Mouse (Mus musculus) hindbrain, embryonic 16.5 days (tissue): ENCODE results near the gene Gm5622. TPM values are rescaled to one million over a fixed set of nuclear protein-coding genes. Genes with fewer than 3 reads are reported as not detected.
"Not testable (repeated sequence)": the region's sequence is repeated elsewhere in the genome, so short reads cannot be mapped to it uniquely, and the experiment has no call there.

Experiments used
- ATAC-seq: fragments of 200-750 bp; cut with Nextera tagmentation; 2 replicates; pipeline ENCODE4 v1.8.0; 2017; ENCODE audit warnings: moderate TSS enrichment, moderate library complexity
- H3K27ac ChIP-seq: fragments of 300-500 bp; sonication (generic); 2 replicates; pipeline ENCODE4 v1.5.1; 2014; ENCODE audit warnings: low read depth, mild to moderate bottlenecking, control low read depth, low read length, moderate library complexity
- H3K27me3 ChIP-seq: fragments of 300-500 bp; sonication (generic); replicated peaks from 2 replicates; pipeline ENCODE4 v1.6.1; 2014; ENCODE audit warnings: low read length; ENCODE audit not compliant: control insufficient read depth, insufficient read depth
- H3K36me3 ChIP-seq: fragments of 300-500 bp; sonication (generic); 2 replicates; pipeline ENCODE4 v1.6.1; 2014; ENCODE audit warnings: mild to moderate bottlenecking, low read length, moderate library complexity, mixed read lengths; ENCODE audit not compliant: control insufficient read depth, insufficient read depth
- H3K4me1 ChIP-seq: fragments of 300-500 bp; sonication (generic); 2 replicates; pipeline ENCODE4 v1.6.1; 2014; ENCODE audit warnings: low read depth, low read length; ENCODE audit not compliant: control insufficient read depth, insufficient read depth
- H3K4me2 ChIP-seq: fragments of 300-500 bp; sonication (generic); 2 replicates; pipeline ENCODE4 v1.6.1; 2014; ENCODE audit warnings: mild to moderate bottlenecking, low read length, control low read depth, moderate library complexity
- H3K4me3 ChIP-seq: fragments of 300-500 bp; sonication (generic); 2 replicates; pipeline ENCODE4 v1.5.1; 2014; ENCODE audit warnings: mild to moderate bottlenecking, low read length, control low read depth, moderate library complexity
- H3K9ac ChIP-seq: fragments of 300-500 bp; sonication (generic); 2 replicates; pipeline ENCODE4 v1.6.1; 2014; ENCODE audit warnings: low read depth, mild to moderate bottlenecking, control low read depth, low read length, moderate library complexity
- H3K9me3 ChIP-seq: fragments of 300-500 bp; sonication (generic); 2 replicates; pipeline ENCODE4 v1.6.1; 2014; ENCODE audit warnings: mild to moderate bottlenecking, low read length, moderate library complexity; ENCODE audit not compliant: control insufficient read depth
- WGBS: fragments of 180-500 bp; shearing (Covaris S2); extraction: QIAGEN DNeasy Blood & Tissue Kit; methylation state at CpG from one replicate; pipeline ENCODE4 v1.1.7; 2014; 5-methylcytosine and 5-hydroxymethylcytosine counted together
- polyA plus RNA-seq: library from polyadenylated mRNA; unstranded; fragments of >200 nt; fragmentation: Nextera tagmentation; extraction: Ambion mirVana; gene quantifications from 2 replicates; pipeline ENCODE4 v1.2.1, GENCODE M21; 2015

Gene Gm5622
- polyA plus RNA-seq, result not detected in 2 replicates

DNA sequence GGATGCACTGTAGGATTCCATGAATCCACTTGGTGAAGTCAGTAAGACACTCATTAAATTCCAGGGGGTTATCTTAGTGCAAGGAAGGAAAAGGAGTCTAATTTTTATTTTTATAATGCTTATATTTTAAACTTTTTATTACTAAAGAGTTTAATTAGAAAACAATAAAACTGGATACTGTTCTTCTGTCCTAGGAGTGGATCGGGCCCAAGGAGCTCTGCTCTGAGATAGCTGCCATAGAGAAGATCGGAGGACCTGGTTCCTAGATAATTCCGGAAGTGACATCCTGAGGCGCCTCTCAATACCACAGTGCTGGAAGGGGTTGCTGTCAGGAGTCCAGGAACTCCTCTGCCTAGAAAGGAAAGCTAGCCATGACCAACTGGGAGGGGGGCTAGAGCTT is at the start of gene Gm5622:
Gene Gm5622 (plus strand): TSS at position 301 of the 400 bp plus-strand sequence.
- WGBS, result 95% methylated on average over 4 of the region's 4 CpGs
- ATAC-seq, result no peak
- no peaks in the 10 kb centered on the region for H3K9me3 ChIP-seq

DNA sequence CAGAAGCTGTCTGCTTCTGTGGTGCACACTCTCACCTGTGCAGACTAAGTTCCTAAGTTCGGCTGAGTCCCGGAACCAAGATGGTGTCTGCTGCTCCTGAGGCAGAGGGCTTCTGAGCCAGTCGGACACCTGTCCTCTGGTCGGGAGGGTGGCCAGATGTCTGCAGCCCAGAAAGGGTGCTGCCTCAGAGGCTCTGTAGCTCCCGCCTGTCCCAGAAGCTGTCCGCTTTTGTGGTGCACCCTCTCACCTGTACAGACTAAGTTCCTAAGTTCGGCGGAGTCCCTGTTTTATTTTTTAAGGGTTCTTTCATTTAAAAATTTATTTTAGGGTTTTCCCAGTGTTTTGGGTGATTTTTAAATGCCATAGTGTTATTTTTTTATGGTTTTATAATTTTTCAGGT is 45.2 kb upstream of the Gm5622 start:
- WGBS, result 97% methylated on average over 8 of the region's 8 CpGs

More for the DNA sequence above, at the start of gene Gm5622:
- H3K36me3 ChIP-seq, result no peaks in the 10 kb centered on the region
- H3K9ac ChIP-seq, result no peak within 1 kb of the TSS
- no peak within 1 kb of the TSS for H3K27ac ChIP-seq
- no peak within 1 kb of the TSS for H3K4me3 ChIP-seq
- no peaks in the 10 kb centered on the region for H3K27me3 ChIP-seq
- H3K4me1 ChIP-seq, result no peaks in the 10 kb centered on the region
- no peak within 1 kb of the TSS for H3K4me2 ChIP-seq

GRCm38 (mm10) chr14:51573963-51574362 is 21.4 kb downstream of the Gm5622 start, which contains the start of gene Gm17175:
TSS of gene Gm17175 (minus strand) at chr14:51574063.
- H3K4me2 ChIP-seq, H3K27me3 ChIP-seq, H3K36me3 ChIP-seq, H3K9me3 ChIP-seq, ATAC-seq, H3K4me1 ChIP-seq, H3K27ac ChIP-seq, H3K9ac ChIP-seq, H3K4me3 ChIP-seq: not testable (repeated sequence)
- WGBS, result 97% methylated on average over 2 of the region's 2 CpGs

More for the DNA sequence above, 45.2 kb upstream of the Gm5622 start:
- H3K27ac ChIP-seq, result no peak overlapping the region
- ATAC-seq, result no peak
- no peak overlapping the region for H3K9ac ChIP-seq
- no peak overlapping the region for H3K4me2 ChIP-seq
- no peaks in the 10 kb centered on the region for H3K27me3 ChIP-seq
- H3K4me1 ChIP-seq, result no peaks in the 10 kb centered on the region
- H3K36me3 ChIP-seq, result no peaks in the 10 kb centered on the region
- no peaks in the 10 kb centered on the region for H3K9me3 ChIP-seq
- no peak overlapping the region for H3K4me3 ChIP-seq

- not testable (repeated sequence) for H3K4me2 ChIP-seq, H3K4me1 ChIP-seq, H3K27me3 ChIP-seq, H3K4me3 ChIP-seq, ATAC-seq, H3K27ac ChIP-seq, H3K36me3 ChIP-seq, H3K9ac ChIP-seq, H3K9me3 ChIP-seq
- WGBS, result 97% methylated on average over 4 of the region's 4 CpGs
Observed at GRCm38 (mm10) chr14:51592039-51592438, 39.4 kb downstream of the Gm5622 start, which contains the start of gene Gm17174. TSS of gene Gm17174 (minus strand) at chr14:51592139.

- H3K9me3 ChIP-seq, result no peaks in the 10 kb centered on the region
- no peak within 1 kb of the TSS for H3K9ac ChIP-seq
- no peaks in the 10 kb centered on the region for H3K36me3 ChIP-seq
- no peak within 1 kb of the TSS for H3K4me2 ChIP-seq
- H3K27me3 ChIP-seq, result no peaks in the 10 kb centered on the region
- H3K27ac ChIP-seq, result no peak within 1 kb of the TSS
- no peak within 1 kb of the TSS for H3K4me3 ChIP-seq
- no peaks in the 10 kb centered on the region for H3K4me1 ChIP-seq
- 81% methylated on average over 1 of the region's 1 CpGs for WGBS
- no peak for ATAC-seq
Observed at GRCm38 (mm10) chr14:51611210-51611609, 58.6 kb downstream of the Gm5622 start, which contains the start of gene Gm17078. TSS of gene Gm17078 (minus strand) at chr14:51611310.

GRCm38 (mm10) chr14:51632426-51632825 is 79.8 kb downstream of the Gm5622 start:
- not testable (repeated sequence) for H3K9me3 ChIP-seq, H3K36me3 ChIP-seq, H3K27me3 ChIP-seq, ATAC-seq, H3K4me2 ChIP-seq, H3K9ac ChIP-seq, H3K27ac ChIP-seq, H3K4me1 ChIP-seq, H3K4me3 ChIP-seq
- WGBS, result 100% methylated on average over 1 of the region's 1 CpGs

GRCm38 (mm10) chr14:51635566-51635965 is 83.0 kb downstream of the Gm5622 start, which contains the start of gene Gm4181:
TSS of gene Gm4181 (minus strand) at chr14:51635666.
- not testable (repeated sequence) for H3K4me2 ChIP-seq, H3K9ac ChIP-seq, H3K9me3 ChIP-seq, H3K4me3 ChIP-seq, H3K4me1 ChIP-seq, H3K36me3 ChIP-seq, H3K27ac ChIP-seq, ATAC-seq, H3K27me3 ChIP-seq
- no CpG with 5 or more reads among the region's 1 CpGs for WGBS

DNA sequence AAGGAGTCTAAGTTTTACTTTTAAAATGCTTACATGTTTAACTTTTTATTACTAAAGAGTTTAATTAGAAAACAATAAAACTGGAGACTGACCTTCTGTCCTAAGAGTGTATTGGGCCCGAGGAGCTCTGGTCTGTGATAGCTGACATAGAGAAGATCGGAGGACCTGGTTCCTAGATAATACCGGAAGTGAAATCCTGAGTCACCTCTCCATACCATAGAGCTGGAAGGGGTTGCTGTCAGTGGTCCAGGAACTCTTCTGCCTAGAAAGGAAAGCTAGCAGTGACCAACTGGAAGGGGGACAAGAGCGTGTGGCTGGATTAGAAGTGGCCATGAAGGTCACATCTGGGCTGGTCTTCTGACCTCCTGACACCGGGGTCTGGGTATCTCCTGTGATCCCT is 124.7 kb downstream of the Gm5622 start:
- Histone ChIP-seq H3K27ac (no peak overlapping the region), H3K4me1 (no peaks in the 10 kb centered on the region), H3K4me2 (no peak overlapping the region), H3K36me3 (no peaks in the 10 kb centered on the region), H3K9me3 (no peaks in the 10 kb centered on the region), H3K27me3 (no peaks in the 10 kb centered on the region), H3K4me3 (no peak overlapping the region), H3K9ac (no peak overlapping the region)
- no peak for ATAC-seq
- WGBS, result 95% methylated on average over 5 of the region's 5 CpGs

DNA sequence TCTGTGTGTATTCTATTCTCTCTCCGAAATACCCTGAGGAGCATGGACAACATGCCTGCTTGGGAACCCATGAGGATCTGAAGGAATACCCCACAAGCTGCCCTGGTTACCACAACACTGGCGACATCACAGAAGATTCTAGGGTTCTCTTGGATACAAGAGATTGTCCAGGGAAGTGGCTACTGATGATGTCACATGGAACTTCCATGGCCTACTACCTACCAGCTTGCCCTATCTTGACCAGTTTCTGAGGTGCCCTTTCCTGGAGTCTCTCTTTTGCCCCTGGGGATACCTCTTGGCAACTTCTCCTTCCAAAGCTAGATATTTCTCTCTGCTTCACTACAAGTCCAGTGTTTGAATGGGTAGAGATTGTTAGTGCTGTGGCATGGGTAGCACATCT is 142.8 kb downstream of the Gm5622 start, which contains the start of gene Gm17079:
Gene Gm17079 (minus strand): TSS at position 101 of the 400 bp plus-strand sequence.
- WGBS, result 100% methylated on average over 1 of the region's 2 CpGs
- H3K27me3 ChIP-seq, H3K9ac ChIP-seq, ATAC-seq, H3K36me3 ChIP-seq, H3K27ac ChIP-seq, H3K4me2 ChIP-seq, H3K4me1 ChIP-seq, H3K4me3 ChIP-seq, H3K9me3 ChIP-seq: not testable (repeated sequence)
